Mouse (Mus musculus) forebrain, embryonic 14.5 days (tissue): Measurements from ENCODE around the gene Prkd2. TPM values are rescaled to one million over a fixed set of nuclear protein-coding genes. Genes with fewer than 3 reads are reported as not detected.
A peak's percentile ranks its signal among the peaks of the same experiment; 100 is the strongest.

ENCODE experiments used
- ATAC-seq: fragments of 200-750 bp; cut with Nextera tagmentation; 2 replicates; pipeline ENCODE4 v1.8.0; 2017; ENCODE audit warnings: mild to moderate bottlenecking, moderate library complexity
- DNase-seq: peaks from one replicate; pipeline ENCODE4 v3.0.0-alpha.2; 2015; ENCODE audit warnings: low spot score
- H3K27ac ChIP-seq: fragments of 300-500 bp; sonication (generic); 2 replicates; pipeline ENCODE4 v1.5.1; 2014; ENCODE audit warnings: low read depth, mild to moderate bottlenecking, control low read depth, low read length, moderate library complexity
- H3K27me3 ChIP-seq: fragments of 300-500 bp; sonication (generic); replicated peaks from 2 replicates; pipeline ENCODE4 v1.6.1; 2014; ENCODE audit warnings: low read length, control low read depth, mixed read lengths; ENCODE audit not compliant: control insufficient read depth, insufficient read depth
- H3K36me3 ChIP-seq: fragments of 300-500 bp; sonication (generic); 2 replicates; pipeline ENCODE4 v1.6.1; 2014; ENCODE audit warnings: low read length, control low read depth; ENCODE audit not compliant: control insufficient read depth, insufficient read depth
- H3K4me1 ChIP-seq: fragments of 300-500 bp; sonication (generic); 2 replicates; pipeline ENCODE4 v1.6.1; 2014; ENCODE audit warnings: antibody characterized with exemption, low read length, control low read depth; ENCODE audit not compliant: control insufficient read depth, insufficient read depth
- H3K4me2 ChIP-seq: fragments of 300-500 bp; sonication (generic); 2 replicates; pipeline ENCODE4 v1.6.1; 2014; ENCODE audit warnings: mild to moderate bottlenecking, control low read depth, low read length
- H3K4me3 ChIP-seq: fragments of 300-500 bp; sonication (generic); 2 replicates; pipeline ENCODE4 v1.5.1; 2014; ENCODE audit warnings: low read depth, low read length, control low read depth
- H3K9ac ChIP-seq: fragments of 300-500 bp; sonication (generic); 2 replicates; pipeline ENCODE4 v1.6.1; 2014; ENCODE audit warnings: mild to moderate bottlenecking, low read length, control low read depth, moderate library complexity
- H3K9me3 ChIP-seq: fragments of 300-500 bp; sonication (generic); replicated peaks from 2 replicates; pipeline ENCODE4 v1.6.1; 2016; ENCODE audit warnings: low read length, control low read depth, mixed read lengths; ENCODE audit not compliant: control insufficient read depth
- WGBS: fragments of 180-500 bp; shearing (Covaris S2); extraction: QIAGEN DNeasy Blood & Tissue Kit; methylation state at CpG from one replicate; pipeline ENCODE4 v1.1.7; 2014; 5-methylcytosine and 5-hydroxymethylcytosine counted together
- polyA plus RNA-seq: library from polyadenylated mRNA; unstranded; fragments of >200 nt; fragmentation: Nextera tagmentation; extraction: Ambion mirVana; gene quantifications from 2 replicates; pipeline ENCODE4 v1.2.1, GENCODE M21; 2014

The Prkd2 gene
- polyA plus RNA-seq, 1 experiment from 2014 or later, result 4.5 TPM

- Histone ChIP-seq H3K4me1 (0 out of 2 replicates have a peak, but pooled peaks cover 5% of the 10 kb centered on the region), H3K27ac (no peak overlapping the region), H3K36me3 (peaks cover 69% of the 10 kb centered on the region), H3K4me2 (no peak overlapping the region), H3K9ac (no peak overlapping the region), H3K27me3 (no peaks in the 10 kb centered on the region), H3K4me3 (no peak overlapping the region), H3K9me3 (no peaks in the 10 kb centered on the region)
- 84% methylated on average over 6 of the region's 6 CpGs for WGBS
- DNase-seq, result no peak
- no peak for ATAC-seq
Measured at GRCm38 (mm10) chr7:16838804-16839426, 3.8 kb upstream of the Prkd2 start.

GRCm38 (mm10) chr7:16839427-16840108 lies 3.1 kb upstream of the Prkd2 start:
- no peak overlapping the region for H3K4me2 ChIP-seq
- peaks cover 62% of the 10 kb centered on the region for H3K36me3 ChIP-seq
- no peak for ATAC-seq
- H3K9me3 ChIP-seq, result no peaks in the 10 kb centered on the region
- DNase-seq, result no peak
- H3K4me1 ChIP-seq, result peaks cover 9% of the 10 kb centered on the region; the same call in 1 of the 2 replicates
- WGBS, result 96% methylated on average over 12 of the region's 12 CpGs
- H3K27me3 ChIP-seq, result no peaks in the 10 kb centered on the region
- H3K4me3 ChIP-seq, result no peak overlapping the region
- H3K9ac ChIP-seq, result no peak overlapping the region
- H3K27ac ChIP-seq, result no peak overlapping the region

- Histone ChIP-seq H3K27me3 (no peaks in the 10 kb centered on the region), H3K4me1 (peaks cover 9% of the 10 kb centered on the region; the same call in 1 of the 2 replicates), H3K36me3 (peaks cover 57% of the 10 kb centered on the region), H3K27ac (no peak overlapping the region), H3K9me3 (no peaks in the 10 kb centered on the region), H3K4me2 (no peak overlapping the region), H3K9ac (no peak overlapping the region), H3K4me3 (no peak overlapping the region)
- 95% methylated on average over 2 of the region's 2 CpGs for WGBS
- DNase-seq, result no peak
- no peak for ATAC-seq
Measured at GRCm38 (mm10) chr7:16840109-16840491, 2.6 kb upstream of the Prkd2 start.

GRCm38 (mm10) chr7:16841078-16841477 lies 1.6 kb upstream of the Prkd2 start:
- no peaks in the 10 kb centered on the region for H3K27me3 ChIP-seq
- H3K9me3 ChIP-seq, result no peaks in the 10 kb centered on the region
- 88% methylated on average over 4 of the region's 4 CpGs for WGBS
- H3K9ac ChIP-seq, result no peak overlapping the region
- no peak overlapping the region for H3K27ac ChIP-seq
- no peak overlapping the region for H3K4me2 ChIP-seq
- H3K4me1 ChIP-seq, result peaks cover 11% of the 10 kb centered on the region; the same call in 1 of the 2 replicates
- DNase-seq, result no peak
- no peak overlapping the region for H3K4me3 ChIP-seq
- peaks cover 49% of the 10 kb centered on the region for H3K36me3 ChIP-seq
- no peak for ATAC-seq

GRCm38 (mm10) chr7:16841561-16842560 lies 841 bp upstream of the Prkd2 start:
- H3K4me3 ChIP-seq, result peak overlapping the region; percentile 53
- peak overlapping the region; percentile 68 for H3K9ac ChIP-seq
- H3K27me3 ChIP-seq, result no peaks in the 10 kb centered on the region
- no peaks in the 10 kb centered on the region for H3K9me3 ChIP-seq
- H3K27ac ChIP-seq, result peak overlapping the region; percentile 44; the same call in 1 of the 2 replicates
- ATAC-seq, result no peak; the same call in 1 of the 2 replicates
- DNase-seq, result no peak
- peaks cover 45% of the 10 kb centered on the region for H3K36me3 ChIP-seq
- peak overlapping the region; percentile 67 for H3K4me2 ChIP-seq
- peaks cover 11% of the 10 kb centered on the region; the same call in 1 of the 2 replicates for H3K4me1 ChIP-seq
- WGBS, result 52% methylated on average over 8 of the region's 11 CpGs

- H3K27me3 ChIP-seq, result no peaks in the 10 kb centered on the region
- peaks cover 28% of the 10 kb centered on the region for H3K36me3 ChIP-seq
- ATAC-seq (peak; percentile 19; the same call in 1 of the 2 replicates), DNase-seq (peak; percentile 32)
- peak overlapping the region; percentile 68 for H3K9ac ChIP-seq
- H3K27ac ChIP-seq, result no peak overlapping the region
- peak overlapping the region; percentile 67 for H3K4me2 ChIP-seq
- H3K9me3 ChIP-seq, result no peaks in the 10 kb centered on the region
- H3K4me3 ChIP-seq, result peak overlapping the region; percentile 53
- 1% methylated on average over 33 of the region's 33 CpGs for WGBS
- H3K4me1 ChIP-seq, result peaks cover 11% of the 10 kb centered on the region; the same call in 1 of the 2 replicates
Measured at GRCm38 (mm10) chr7:16843441-16844171, 904 bp downstream of the Prkd2 start.

- Histone ChIP-seq H3K36me3 (peaks cover 22% of the 10 kb centered on the region), H3K4me1 (peaks cover 11% of the 10 kb centered on the region; the same call in 1 of the 2 replicates), H3K9me3 (no peaks in the 10 kb centered on the region), H3K4me2 (peak overlapping the region; percentile 67; the same call in 1 of the 2 replicates), H3K27ac (no peak overlapping the region), H3K27me3 (no peaks in the 10 kb centered on the region), H3K4me3 (no peak overlapping the region), H3K9ac (no peak overlapping the region)
- WGBS, result 58% methylated on average over 3 of the region's 3 CpGs
- ATAC-seq, result no peak
- DNase-seq, result no peak
Measured at GRCm38 (mm10) chr7:16844696-16845071, 2.0 kb downstream of the Prkd2 start.
